Mouse (Mus musculus): Measurements from ENCODE around the gene Idh3b. TPM values are rescaled to one million over a fixed set of nuclear protein-coding genes. Genes with fewer than 3 reads are reported as not detected.

Idh3b gene
- polyA plus RNA-seq, 1 experiment, result 78.0 TPM

GRCm38 (mm10) chr2:130260822-130261221 lies 23.5 kb downstream of the Idh3b start:
- no peak for TF ChIP-seq CTCF (IDR thresholded peaks at IDR 0.05; ENCODE audit: control insufficient read depth, insufficient read depth, low read length)
- TF ChIP-seq POLR2A (IDR thresholded peaks at IDR 0.05; ENCODE audit: borderline replicate concordance, control insufficient read depth, low read depth, low read length), result no peak
- no peak overlapping the region for H3K27ac ChIP-seq (ENCODE audit: control insufficient read depth, insufficient read depth, low read depth, low read length, poor library complexity)
- H3K4me1 ChIP-seq (ENCODE audit: control insufficient read depth, insufficient read depth, low read length), result no peaks in the 10 kb centered on the region; the same call in 1 of the 2 replicates
- 64% methylated on average over 4 of the region's 4 CpGs for WGBS
- H3K4me3 ChIP-seq (replicated peaks; ENCODE audit: control insufficient read depth, low read depth, low read length), result no peak overlapping the region

GRCm38 (mm10) chr2:130256762-130257161 lies 27.6 kb downstream of the Idh3b start:
- Histone ChIP-seq H3K4me3 (replicated peaks; ENCODE audit: control insufficient read depth, low read depth, low read length) (no peak overlapping the region), H3K27ac (ENCODE audit: control insufficient read depth, insufficient read depth, low read depth, low read length, poor library complexity) (no peak overlapping the region), H3K4me1 (ENCODE audit: control insufficient read depth, insufficient read depth, low read length) (no peaks in the 10 kb centered on the region)
- TF ChIP-seq CTCF (IDR thresholded peaks at IDR 0.05; ENCODE audit: control insufficient read depth, insufficient read depth, low read length) (no peak), POLR2A (IDR thresholded peaks at IDR 0.05; ENCODE audit: borderline replicate concordance, control insufficient read depth, low read depth, low read length) (no peak)
- 62% methylated on average over 4 of the region's 4 CpGs for WGBS

- TF ChIP-seq CTCF (IDR thresholded peaks at IDR 0.05; ENCODE audit: control insufficient read depth, insufficient read depth, low read length) (no peak), POLR2A (IDR thresholded peaks at IDR 0.05; ENCODE audit: borderline replicate concordance, control insufficient read depth, low read depth, low read length) (no peak)
- Histone ChIP-seq H3K27ac (ENCODE audit: control insufficient read depth, insufficient read depth, low read depth, low read length, poor library complexity) (no peak overlapping the region), H3K4me3 (replicated peaks; ENCODE audit: control insufficient read depth, low read depth, low read length) (no peak overlapping the region), H3K4me1 (ENCODE audit: control insufficient read depth, insufficient read depth, low read length) (no peaks in the 10 kb centered on the region)
- WGBS, result 65% methylated on average over 7 of the region's 7 CpGs
These were observed 36.1 kb downstream of the Idh3b start for GRCm38 (mm10) chr2:130248226-130248625.

GRCm38 (mm10) chr2:130246912-130247311 lies 37.4 kb downstream of the Idh3b start:
- H3K4me1 ChIP-seq (ENCODE audit: control insufficient read depth, insufficient read depth, low read length), result no peaks in the 10 kb centered on the region
- no peak overlapping the region for H3K27ac ChIP-seq (ENCODE audit: control insufficient read depth, insufficient read depth, low read depth, low read length, poor library complexity)
- TF ChIP-seq POLR2A (IDR thresholded peaks at IDR 0.05; ENCODE audit: borderline replicate concordance, control insufficient read depth, low read depth, low read length) (no peak), CTCF (IDR thresholded peaks at IDR 0.05; ENCODE audit: control insufficient read depth, insufficient read depth, low read length) (no peak)
- WGBS, result 49% methylated on average over 9 of the region's 9 CpGs
- H3K4me3 ChIP-seq (replicated peaks; ENCODE audit: control insufficient read depth, low read depth, low read length), result no peak overlapping the region

Other genes starting within 250 kb of the Idh3b start
- gene Tgm6, start 172.1 kb downstream of the Idh3b start, polyA plus RNA-seq (2011; ENCODE audit: insufficient read depth, insufficient read length, low replicate concordance, missing spikeins), result not detected in 2 replicates
- gene Snrpb, start 105.1 kb downstream of the Idh3b start, polyA plus RNA-seq (2011; ENCODE audit: insufficient read depth, insufficient read length, low replicate concordance, missing spikeins), result 103 and 113 TPM in 2 replicates
- gene Tmc2, start 89.4 kb downstream of the Idh3b start, polyA plus RNA-seq (2011; ENCODE audit: insufficient read depth, insufficient read length, low replicate concordance, missing spikeins), result not detected in 2 replicates
- gene Nop56, start 10.1 kb downstream of the Idh3b start, polyA plus RNA-seq (2011; ENCODE audit: insufficient read depth, insufficient read length, low replicate concordance, missing spikeins), result 187 and 375 TPM in 2 replicates
- gene Ebf4, start 10.6 kb upstream of the Idh3b start, polyA plus RNA-seq (2011; ENCODE audit: insufficient read depth, insufficient read length, low replicate concordance, missing spikeins), result 0.50 TPM in 1 of 2 replicates, not detected in the other
- gene Cpxm1, start 113.0 kb upstream of the Idh3b start, polyA plus RNA-seq (2011; ENCODE audit: insufficient read depth, insufficient read length, low replicate concordance, missing spikeins), result 10.6 and 11.8 TPM in 2 replicates
- not detected in 2 replicates for gene Gm28372, start 120.7 kb upstream of the Idh3b start, polyA plus RNA-seq (2011; ENCODE audit: insufficient read depth, insufficient read length, low replicate concordance, missing spikeins)
- gene 1700020A23Rik, start 120.7 kb upstream of the Idh3b start, polyA plus RNA-seq (2011; ENCODE audit: insufficient read depth, insufficient read length, low replicate concordance, missing spikeins), result not detected in 2 replicates
- gene Tmem239, start 121.9 kb upstream of the Idh3b start, polyA plus RNA-seq (2011; ENCODE audit: insufficient read depth, insufficient read length, low replicate concordance, missing spikeins), result not detected in 2 replicates
- 166 and 195 TPM in 2 replicates for gene Vps16, start 139.8 kb upstream of the Idh3b start, polyA plus RNA-seq (2011; ENCODE audit: insufficient read depth, insufficient read length, low replicate concordance, missing spikeins)
- gene Pced1a, start 140.2 kb upstream of the Idh3b start, polyA plus RNA-seq (2011; ENCODE audit: insufficient read depth, insufficient read length, low replicate concordance, missing spikeins), result 6.1 and 8.5 TPM in 2 replicates
- gene Ptpra, start 165.7 kb upstream of the Idh3b start, polyA plus RNA-seq (2011; ENCODE audit: insufficient read depth, insufficient read length, low replicate concordance, missing spikeins), result 25.6 and 33.1 TPM in 2 replicates

Measured in bone marrow, adult 2 months (tissue).